Mouse (Mus musculus): ENCODE results near the gene Cwc25.

- TF ChIP-seq CTCF (IDR thresholded peaks at IDR 0.05), result no peak
- no peak for TF ChIP-seq EP300 (IDR thresholded peaks at IDR 0.05)
Observed at GRCm38 (mm10) chr11:97723709-97724108, 42.6 kb downstream of the Cwc25 start.
